Mouse (Mus musculus) midbrain, embryonic 16.5 days (tissue): ENCODE measurements around the gene Ptgis. TPM values are rescaled to one million over a fixed set of nuclear protein-coding genes. Genes with fewer than 3 reads are reported as not detected.

Source experiments
- ATAC-seq: fragments of 200-750 bp; cut with Nextera tagmentation; 2 replicates; pipeline ENCODE4 v1.8.0; 2017; ENCODE audit warnings: moderate TSS enrichment
- H3K27ac ChIP-seq: fragments of 300-500 bp; sonication (generic); 2 replicates; pipeline ENCODE4 v1.5.1; 2014; ENCODE audit warnings: mild to moderate bottlenecking, low read length, mixed read lengths
- H3K27me3 ChIP-seq: fragments of 300-500 bp; sonication (generic); 2 replicates; pipeline ENCODE4 v1.6.1; 2014; ENCODE audit warnings: low read depth, low read length, mixed read lengths; ENCODE audit not compliant: control insufficient read depth, insufficient read depth
- H3K36me3 ChIP-seq: fragments of 300-500 bp; sonication (generic); 2 replicates; pipeline ENCODE4 v1.6.1; 2014; ENCODE audit warnings: mild to moderate bottlenecking, low read length, moderate library complexity, mixed read lengths; ENCODE audit not compliant: control insufficient read depth, insufficient read depth
- H3K4me1 ChIP-seq: fragments of 300-500 bp; sonication (generic); 2 replicates; pipeline ENCODE4 v1.6.1; 2014; ENCODE audit warnings: mild to moderate bottlenecking, low read length, mixed read lengths; ENCODE audit not compliant: control insufficient read depth, insufficient read depth
- H3K4me2 ChIP-seq: fragments of 300-500 bp; sonication (generic); 2 replicates; pipeline ENCODE4 v1.6.1; 2014; ENCODE audit warnings: mild to moderate bottlenecking, low read length, mixed read lengths
- H3K4me3 ChIP-seq: fragments of 300-500 bp; sonication (generic); 2 replicates; pipeline ENCODE4 v1.5.1; 2014; ENCODE audit warnings: low read depth, mild to moderate bottlenecking, low read length, moderate library complexity, mixed read lengths
- H3K9ac ChIP-seq: fragments of 300-500 bp; sonication (generic); 2 replicates; pipeline ENCODE4 v1.6.1; 2014; ENCODE audit warnings: low read depth, low read length, mixed read lengths
- H3K9me3 ChIP-seq: fragments of 300-500 bp; sonication (generic); replicated peaks from 2 replicates; pipeline ENCODE4 v1.6.1; 2014; ENCODE audit warnings: mild to moderate bottlenecking, low read length, mixed read lengths; ENCODE audit not compliant: control insufficient read depth, poor library complexity, severe bottlenecking
- WGBS: fragments of 180-500 bp; shearing (Covaris S2); extraction: QIAGEN DNeasy Blood & Tissue Kit; methylation state at CpG from one replicate; pipeline ENCODE4 v1.1.7; 2014; 5-methylcytosine and 5-hydroxymethylcytosine counted together
- polyA plus RNA-seq: library from polyadenylated mRNA; unstranded; fragments of >200 nt; fragmentation: Nextera tagmentation; extraction: Ambion mirVana; gene quantifications from 2 replicates; pipeline ENCODE4 v1.2.1, GENCODE M21; 2015

The Ptgis gene
- polyA plus RNA-seq, 1 experiment from 2014 or later = 3.4 TPM

GRCm38 (mm10) chr2:167265806-167266205 is 25.4 kb upstream of the Ptgis start:
- no peak overlapping the region for H3K9ac ChIP-seq
- no peak overlapping the region for H3K4me3 ChIP-seq
- no peaks in the 10 kb centered on the region for H3K27me3 ChIP-seq
- no peaks in the 10 kb centered on the region for H3K36me3 ChIP-seq
- H3K9me3 ChIP-seq = no peaks in the 10 kb centered on the region
- WGBS = 56% methylated on average over 4 of the region's 5 CpGs
- H3K27ac ChIP-seq = no peak overlapping the region
- no peak for ATAC-seq
- H3K4me2 ChIP-seq = no peak overlapping the region
- H3K4me1 ChIP-seq = no peaks in the 10 kb centered on the region

- Histone ChIP-seq H3K9ac (no peak overlapping the region), H3K4me2 (no peak overlapping the region), H3K27me3 (no peaks in the 10 kb centered on the region), H3K36me3 (no peaks in the 10 kb centered on the region), H3K4me3 (no peak overlapping the region), H3K27ac (no peak overlapping the region), H3K4me1 (no peaks in the 10 kb centered on the region), H3K9me3 (no peaks in the 10 kb centered on the region)
- WGBS = 91% methylated on average over 2 of the region's 2 CpGs
- no peak for ATAC-seq
Measured at GRCm38 (mm10) chr2:167265021-167265420, 24.6 kb upstream of the Ptgis start.

GRCm38 (mm10) chr2:167263931-167264330 is 23.5 kb upstream of the Ptgis start:
- Histone ChIP-seq H3K9ac (no peak overlapping the region), H3K27ac (no peak overlapping the region), H3K9me3 (no peaks in the 10 kb centered on the region), H3K36me3 (no peaks in the 10 kb centered on the region), H3K4me2 (no peak overlapping the region), H3K27me3 (no peaks in the 10 kb centered on the region), H3K4me1 (no peaks in the 10 kb centered on the region), H3K4me3 (no peak overlapping the region)
- no peak for ATAC-seq
- 87% methylated on average over 11 of the region's 11 CpGs for WGBS

- 91% methylated on average over 8 of the region's 8 CpGs for WGBS
- H3K27ac ChIP-seq = no peak overlapping the region
- H3K4me1 ChIP-seq = no peaks in the 10 kb centered on the region
- H3K4me3 ChIP-seq = no peak overlapping the region
- no peak overlapping the region for H3K9ac ChIP-seq
- ATAC-seq = no peak
- no peaks in the 10 kb centered on the region for H3K9me3 ChIP-seq
- no peak overlapping the region for H3K4me2 ChIP-seq
- no peaks in the 10 kb centered on the region for H3K27me3 ChIP-seq
- H3K36me3 ChIP-seq = no peaks in the 10 kb centered on the region
Measured at GRCm38 (mm10) chr2:167263040-167263810, 22.8 kb upstream of the Ptgis start.

- H3K36me3 ChIP-seq = no peaks in the 10 kb centered on the region
- H3K9ac ChIP-seq = no peak overlapping the region
- no peaks in the 10 kb centered on the region for H3K4me1 ChIP-seq
- H3K27me3 ChIP-seq = no peaks in the 10 kb centered on the region
- no peak overlapping the region for H3K4me2 ChIP-seq
- H3K27ac ChIP-seq = no peak overlapping the region
- no peak for ATAC-seq
- no peaks in the 10 kb centered on the region for H3K9me3 ChIP-seq
- no peak overlapping the region for H3K4me3 ChIP-seq
- WGBS = 95% methylated on average over 10 of the region's 10 CpGs
Measured at GRCm38 (mm10) chr2:167262433-167262832, 22.0 kb upstream of the Ptgis start.

GRCm38 (mm10) chr2:167261106-167261505 is 20.7 kb upstream of the Ptgis start:
- Histone ChIP-seq H3K9ac (no peak overlapping the region), H3K36me3 (no peaks in the 10 kb centered on the region), H3K4me3 (no peak overlapping the region), H3K27me3 (no peaks in the 10 kb centered on the region), H3K4me2 (no peak overlapping the region), H3K4me1 (no peaks in the 10 kb centered on the region), H3K27ac (no peak overlapping the region), H3K9me3 (no peaks in the 10 kb centered on the region)
- 84% methylated on average over 4 of the region's 4 CpGs for WGBS
- no peak for ATAC-seq

GRCm38 (mm10) chr2:167257790-167258189 is 17.4 kb upstream of the Ptgis start:
- Histone ChIP-seq H3K27ac (no peak overlapping the region), H3K9me3 (no peaks in the 10 kb centered on the region), H3K9ac (no peak overlapping the region), H3K4me1 (peaks cover 1% of the 10 kb centered on the region; the same call in 1 of the 2 replicates), H3K4me3 (no peak overlapping the region), H3K4me2 (no peak overlapping the region), H3K27me3 (no peaks in the 10 kb centered on the region), H3K36me3 (no peaks in the 10 kb centered on the region)
- ATAC-seq = no peak
- WGBS = 59% methylated on average over 3 of the region's 3 CpGs

- ATAC-seq = no peak
Measured at GRCm38 (mm10) chr2:167254808-167255207, 14.4 kb upstream of the Ptgis start.

GRCm38 (mm10) chr2:167254185-167254584 is 13.8 kb upstream of the Ptgis start:
- no peak overlapping the region for H3K9ac ChIP-seq
- H3K36me3 ChIP-seq = no peaks in the 10 kb centered on the region
- no peak for ATAC-seq
- H3K27ac ChIP-seq = no peak overlapping the region
- H3K27me3 ChIP-seq = no peaks in the 10 kb centered on the region
- H3K9me3 ChIP-seq = no peaks in the 10 kb centered on the region
- H3K4me1 ChIP-seq = peaks cover 5% of the 10 kb centered on the region; the same call in 1 of the 2 replicates
- WGBS = 64% methylated on average over 7 of the region's 7 CpGs
- no peak overlapping the region for H3K4me3 ChIP-seq
- H3K4me2 ChIP-seq = no peak overlapping the region

More at GRCm38 (mm10) chr2:167254808-167255207, 14.4 kb upstream of the Ptgis start:
- 80% methylated on average over 6 of the region's 6 CpGs for WGBS
- no peak overlapping the region for H3K4me3 ChIP-seq
- H3K27ac ChIP-seq = no peak overlapping the region
- no peak overlapping the region for H3K4me2 ChIP-seq
- no peaks in the 10 kb centered on the region for H3K9me3 ChIP-seq
- peaks cover 5% of the 10 kb centered on the region; the same call in 1 of the 2 replicates for H3K4me1 ChIP-seq
- H3K27me3 ChIP-seq = no peaks in the 10 kb centered on the region
- no peaks in the 10 kb centered on the region for H3K36me3 ChIP-seq
- H3K9ac ChIP-seq = no peak overlapping the region
